Mouse (Mus musculus) embryonic facial prominence, embryonic 14.5 days (tissue): ENCODE results near the gene Tbxas1. TPM values are rescaled to one million over a fixed set of nuclear protein-coding genes. Genes with fewer than 3 reads are reported as not detected.

ENCODE experiments used
- ATAC-seq: fragments of 200-750 bp; cut with Nextera tagmentation; 2 replicates; pipeline ENCODE4 v1.8.0; 2017; ENCODE audit warnings: low read depth, moderate number of reproducible peaks, moderate TSS enrichment
- DNase-seq: peaks from one replicate; pipeline ENCODE4 v3.0.0-alpha.2; 2015; ENCODE audit warnings: low spot score
- H3K27ac ChIP-seq: fragments of 300-500 bp; sonication (generic); replicated peaks from 2 replicates; pipeline ENCODE4 v1.5.1; 2014; ENCODE audit warnings: low read depth, mild to moderate bottlenecking, low read length, moderate library complexity
- H3K27me3 ChIP-seq: fragments of 300-500 bp; sonication (generic); replicated peaks from 2 replicates; pipeline ENCODE4 v1.6.1; 2014; ENCODE audit warnings: low read length; ENCODE audit not compliant: control insufficient read depth, insufficient read depth
- H3K36me3 ChIP-seq: fragments of 300-500 bp; sonication (generic); 2 replicates; pipeline ENCODE4 v1.6.1; 2014; ENCODE audit warnings: low read length, mixed read lengths; ENCODE audit not compliant: control insufficient read depth, insufficient read depth
- H3K4me1 ChIP-seq: fragments of 300-500 bp; sonication (generic); 2 replicates; pipeline ENCODE4 v1.6.1; 2014; ENCODE audit warnings: antibody characterized with exemption, low read length; ENCODE audit not compliant: control insufficient read depth, insufficient read depth
- H3K4me2 ChIP-seq: fragments of 300-500 bp; sonication (generic); 2 replicates; pipeline ENCODE4 v1.6.1; 2014; ENCODE audit warnings: low read depth, mild to moderate bottlenecking, low read length, moderate library complexity, mixed read lengths
- H3K4me3 ChIP-seq: fragments of 300-500 bp; sonication (generic); 2 replicates; pipeline ENCODE4 v1.5.1; 2014; ENCODE audit warnings: low read depth, mild to moderate bottlenecking, low read length
- H3K9ac ChIP-seq: fragments of 300-500 bp; sonication (generic); 2 replicates; pipeline ENCODE4 v1.6.1; 2014; ENCODE audit warnings: low read depth, mild to moderate bottlenecking, low read length, moderate library complexity, mixed read lengths
- H3K9me3 ChIP-seq: fragments of 300-500 bp; sonication (generic); 2 replicates; pipeline ENCODE4 v1.6.1; 2016; ENCODE audit warnings: low read length; ENCODE audit not compliant: control insufficient read depth
- WGBS: fragments of 180-500 bp; shearing (Covaris S2); extraction: QIAGEN DNeasy Blood & Tissue Kit; methylation state at CpG from one replicate; pipeline ENCODE4 v1.1.7; 2014; 5-methylcytosine and 5-hydroxymethylcytosine counted together
- polyA plus RNA-seq: library from polyadenylated mRNA; unstranded; fragments of >200 nt; fragmentation: Nextera tagmentation; extraction: Ambion mirVana; gene quantifications from 2 replicates; pipeline ENCODE4 v1.2.1, GENCODE M21; 2014

Gene Tbxas1
- polyA plus RNA-seq, 1 experiment from 2014 or later = 4.2 TPM

DNA sequence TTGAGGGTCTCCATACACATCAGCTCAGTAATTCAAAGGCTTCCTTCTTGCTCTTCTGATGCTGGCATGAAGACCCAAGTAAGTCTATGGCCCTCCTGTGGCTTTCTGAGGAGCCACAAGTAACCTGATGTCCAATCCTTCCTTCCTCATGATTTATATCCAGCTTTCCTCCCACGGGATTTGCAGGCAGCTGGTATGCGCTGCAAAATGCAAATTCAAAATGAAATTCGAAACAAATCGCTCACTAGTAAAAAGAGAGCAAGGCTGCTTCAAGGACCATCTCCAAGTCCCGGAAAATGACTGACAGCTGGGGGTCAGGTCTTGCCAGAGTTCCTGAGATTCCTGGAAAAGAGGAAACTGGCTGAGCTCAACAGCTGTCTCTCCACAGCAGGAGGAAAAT lies 197.5 kb downstream of the Tbxas1 start:
- no peak overlapping the region for H3K27ac ChIP-seq
- no peaks in the 10 kb centered on the region for H3K27me3 ChIP-seq
- H3K4me3 ChIP-seq = no peak overlapping the region
- H3K36me3 ChIP-seq = no peaks in the 10 kb centered on the region
- H3K4me2 ChIP-seq = no peak overlapping the region
- peak; percentile 38 for DNase-seq
- H3K9ac ChIP-seq = no peak overlapping the region
- H3K9me3 ChIP-seq = no peaks in the 10 kb centered on the region
- no peak for ATAC-seq
- 26% methylated on average over 5 of the region's 5 CpGs for WGBS
- H3K4me1 ChIP-seq = no peaks in the 10 kb centered on the region

DNA sequence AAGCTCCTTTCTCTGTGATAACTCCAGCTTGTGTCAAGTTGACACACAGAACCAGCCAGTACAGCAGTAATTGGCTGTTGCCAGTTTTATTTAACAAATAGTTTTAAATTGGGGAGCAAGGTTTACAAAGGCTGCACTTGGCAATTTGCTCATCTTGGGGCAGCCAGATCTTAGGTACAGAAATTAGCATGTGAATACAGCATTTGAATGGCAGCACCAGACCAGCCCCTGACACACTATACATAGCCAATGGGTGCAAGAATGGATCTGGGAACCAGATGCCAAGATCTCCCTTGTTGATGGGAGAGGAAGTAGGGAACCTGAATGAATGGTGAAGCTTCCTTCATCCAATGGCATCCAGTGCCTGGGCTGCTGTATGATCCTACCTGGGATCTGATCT lies 199.0 kb downstream of the Tbxas1 start:
- Histone ChIP-seq H3K4me1 (no peaks in the 10 kb centered on the region), H3K4me2 (no peak overlapping the region), H3K9ac (no peak overlapping the region), H3K4me3 (no peak overlapping the region), H3K27ac (no peak overlapping the region), H3K36me3 (no peaks in the 10 kb centered on the region), H3K9me3 (no peaks in the 10 kb centered on the region), H3K27me3 (no peaks in the 10 kb centered on the region)
- ATAC-seq = no peak
- no peak for DNase-seq

DNA sequence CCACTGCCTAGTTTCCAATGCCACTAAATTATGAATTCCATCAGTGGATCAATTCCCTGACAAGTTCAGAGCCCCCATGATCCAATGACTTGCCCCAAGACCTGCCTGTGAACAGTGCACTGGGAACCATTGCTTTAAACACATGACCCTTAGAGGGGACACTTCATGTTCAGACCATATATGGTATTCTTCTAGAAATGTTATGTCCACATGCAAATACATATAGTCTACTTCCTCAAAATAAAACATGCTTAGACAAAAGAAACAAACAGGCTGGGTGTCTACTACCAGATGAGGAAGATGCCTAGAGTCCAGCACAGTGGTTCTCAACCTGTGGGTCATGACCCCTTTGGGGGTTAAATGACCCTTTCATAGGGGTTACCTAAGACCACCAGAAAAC lies 201.3 kb downstream of the Tbxas1 start:
- no peak overlapping the region for H3K4me3 ChIP-seq
- no peak for ATAC-seq
- no peak overlapping the region for H3K9ac ChIP-seq
- no peak overlapping the region for H3K27ac ChIP-seq
- H3K9me3 ChIP-seq = no peaks in the 10 kb centered on the region
- no peak overlapping the region for H3K4me2 ChIP-seq
- no peak for DNase-seq
- no peaks in the 10 kb centered on the region for H3K36me3 ChIP-seq
- no peaks in the 10 kb centered on the region for H3K27me3 ChIP-seq
- no peaks in the 10 kb centered on the region for H3K4me1 ChIP-seq

DNA sequence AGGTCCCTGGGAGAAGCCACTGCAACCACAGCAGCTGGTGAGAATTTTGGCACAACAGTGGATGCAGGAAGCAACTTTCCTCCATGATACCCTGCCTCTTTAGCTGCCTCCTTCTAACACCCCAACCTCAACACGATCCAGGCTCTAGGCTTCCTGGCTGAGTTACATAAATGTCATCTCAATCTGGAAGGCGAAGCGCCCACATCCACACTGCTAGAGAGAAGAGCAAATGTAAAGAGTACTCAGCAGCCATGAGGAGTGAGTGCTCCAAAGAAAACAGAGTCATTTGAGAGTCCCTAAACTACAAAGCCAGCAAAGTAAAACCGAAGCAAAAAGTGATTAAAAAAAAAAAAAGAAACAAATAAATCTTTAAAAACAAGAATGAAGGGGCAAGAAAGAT lies 229.4 kb downstream of the Tbxas1 start:
- WGBS = 82% methylated on average over 4 of the region's 4 CpGs
- H3K4me1 ChIP-seq = no peaks in the 10 kb centered on the region
- H3K9me3 ChIP-seq = no peaks in the 10 kb centered on the region
- no peak overlapping the region for H3K27ac ChIP-seq
- ATAC-seq (no peak), DNase-seq (no peak)
- no peak overlapping the region for H3K9ac ChIP-seq
- H3K36me3 ChIP-seq = no peaks in the 10 kb centered on the region
- no peak overlapping the region for H3K4me2 ChIP-seq
- H3K4me3 ChIP-seq = no peak overlapping the region
- no peaks in the 10 kb centered on the region for H3K27me3 ChIP-seq

DNA sequence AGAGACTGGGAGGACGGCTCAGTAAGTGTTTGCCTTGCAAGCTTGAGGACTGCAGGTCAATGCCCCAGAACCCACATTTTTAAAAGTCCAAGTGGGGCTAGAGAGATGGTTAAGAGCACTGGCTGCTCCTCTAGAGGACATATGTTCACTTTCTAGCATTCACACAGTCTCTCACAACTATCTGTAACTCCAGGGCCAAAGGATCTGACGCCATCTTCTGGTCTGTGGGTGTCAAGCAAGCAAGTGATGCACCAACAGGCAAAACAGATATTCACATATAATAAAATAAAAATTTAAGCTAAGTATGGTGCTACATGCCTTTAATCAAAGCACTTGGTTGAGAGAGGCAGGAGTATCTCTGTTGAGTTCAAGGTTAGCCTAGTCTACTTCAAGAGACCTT lies 231.6 kb downstream of the Tbxas1 start:
- 54% methylated on average over 2 of the region's 2 CpGs for WGBS
- ATAC-seq = no peak

DNA sequence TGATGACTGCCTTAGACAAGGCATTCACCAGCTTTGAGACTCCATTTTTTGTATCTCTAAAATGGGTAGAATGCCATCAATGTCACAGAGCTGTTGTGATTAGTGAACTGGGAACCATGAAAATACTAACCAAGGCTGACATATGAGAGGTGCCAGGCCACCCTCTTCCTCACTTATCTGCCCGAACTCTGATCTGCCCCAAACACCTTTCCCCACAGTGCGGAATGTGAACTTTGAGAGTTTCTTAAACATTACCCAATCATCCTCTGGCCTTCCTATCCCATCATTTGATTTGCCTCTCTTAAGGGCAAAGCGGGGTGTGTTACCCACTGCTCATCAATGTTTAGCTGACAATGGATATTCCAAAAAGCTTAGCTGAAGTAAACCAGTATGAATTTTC lies 237.5 kb downstream of the Tbxas1 start:
- Histone ChIP-seq H3K27ac (no peak overlapping the region), H3K36me3 (no peaks in the 10 kb centered on the region), H3K4me3 (no peak overlapping the region), H3K27me3 (peaks cover 16% of the 10 kb centered on the region), H3K4me1 (no peaks in the 10 kb centered on the region), H3K4me2 (no peak overlapping the region), H3K9me3 (no peaks in the 10 kb centered on the region), H3K9ac (no peak overlapping the region)
- ATAC-seq (no peak), DNase-seq (no peak)
- 90% methylated on average over 3 of the region's 3 CpGs for WGBS

More for the DNA sequence above, 231.6 kb downstream of the Tbxas1 start:
- H3K4me2 ChIP-seq = no peak overlapping the region
- H3K9me3 ChIP-seq = no peaks in the 10 kb centered on the region
- no peak overlapping the region for H3K27ac ChIP-seq
- no peaks in the 10 kb centered on the region for H3K4me1 ChIP-seq
- DNase-seq = no peak
- no peaks in the 10 kb centered on the region for H3K36me3 ChIP-seq
- no peak overlapping the region for H3K9ac ChIP-seq
- H3K4me3 ChIP-seq = no peak overlapping the region
- no peaks in the 10 kb centered on the region for H3K27me3 ChIP-seq

DNA sequence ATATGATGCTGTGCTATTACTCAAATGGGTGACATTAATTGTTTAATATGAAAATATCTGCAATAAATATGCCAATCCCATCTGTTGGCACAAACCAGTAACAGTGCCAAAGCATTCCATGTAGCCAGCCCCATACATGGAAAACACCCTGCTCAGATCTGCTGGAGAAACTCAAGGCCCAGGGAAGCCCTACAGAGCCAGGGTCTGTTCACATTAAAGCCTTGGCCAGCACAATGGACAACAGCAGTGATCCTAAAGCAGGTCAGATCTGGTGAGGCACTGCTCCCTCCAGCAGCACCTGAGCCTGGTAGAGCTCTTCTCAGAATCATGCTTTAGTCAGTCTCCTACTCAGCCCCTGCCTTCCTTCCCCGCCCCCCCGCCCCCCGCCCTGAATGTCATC lies 237.9 kb downstream of the Tbxas1 start:
- ATAC-seq = no peak
- Histone ChIP-seq H3K4me2 (no peak overlapping the region), H3K27me3 (peaks cover 18% of the 10 kb centered on the region), H3K9ac (no peak overlapping the region), H3K36me3 (no peaks in the 10 kb centered on the region), H3K27ac (no peak overlapping the region), H3K4me1 (no peaks in the 10 kb centered on the region), H3K9me3 (no peaks in the 10 kb centered on the region), H3K4me3 (no peak overlapping the region)
- 75% methylated on average over 3 of the region's 3 CpGs for WGBS
- no peak for DNase-seq

DNA sequence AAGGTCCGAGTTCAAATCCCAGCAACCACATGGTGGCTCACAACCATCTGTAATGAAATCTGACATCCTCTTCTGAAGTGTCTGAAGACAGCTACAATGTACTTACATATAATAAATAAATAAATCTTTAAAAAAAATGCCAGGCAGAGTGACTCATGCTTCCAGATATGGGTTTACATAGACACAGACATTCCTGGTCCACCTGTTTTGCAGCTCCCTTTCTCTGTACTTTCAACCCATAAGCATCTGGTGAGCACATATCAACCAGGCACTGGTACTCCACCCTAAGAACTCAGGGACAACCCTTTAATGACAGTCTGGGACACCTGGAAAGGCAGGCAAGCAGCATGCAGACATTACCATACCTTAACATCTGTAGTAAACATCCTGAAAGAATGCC lies 240.2 kb downstream of the Tbxas1 start:
- WGBS = 70% methylated on average over 1 of the region's 1 CpGs
- Histone ChIP-seq H3K36me3 (no peaks in the 10 kb centered on the region), H3K27ac (no peak overlapping the region), H3K4me2 (no peak overlapping the region), H3K4me1 (no peaks in the 10 kb centered on the region), H3K9me3 (peaks cover 7% of the 10 kb centered on the region), H3K4me3 (no peak overlapping the region), H3K9ac (no peak overlapping the region), H3K27me3 (peaks cover 31% of the 10 kb centered on the region)
- ATAC-seq (no peak), DNase-seq (no peak)

DNA sequence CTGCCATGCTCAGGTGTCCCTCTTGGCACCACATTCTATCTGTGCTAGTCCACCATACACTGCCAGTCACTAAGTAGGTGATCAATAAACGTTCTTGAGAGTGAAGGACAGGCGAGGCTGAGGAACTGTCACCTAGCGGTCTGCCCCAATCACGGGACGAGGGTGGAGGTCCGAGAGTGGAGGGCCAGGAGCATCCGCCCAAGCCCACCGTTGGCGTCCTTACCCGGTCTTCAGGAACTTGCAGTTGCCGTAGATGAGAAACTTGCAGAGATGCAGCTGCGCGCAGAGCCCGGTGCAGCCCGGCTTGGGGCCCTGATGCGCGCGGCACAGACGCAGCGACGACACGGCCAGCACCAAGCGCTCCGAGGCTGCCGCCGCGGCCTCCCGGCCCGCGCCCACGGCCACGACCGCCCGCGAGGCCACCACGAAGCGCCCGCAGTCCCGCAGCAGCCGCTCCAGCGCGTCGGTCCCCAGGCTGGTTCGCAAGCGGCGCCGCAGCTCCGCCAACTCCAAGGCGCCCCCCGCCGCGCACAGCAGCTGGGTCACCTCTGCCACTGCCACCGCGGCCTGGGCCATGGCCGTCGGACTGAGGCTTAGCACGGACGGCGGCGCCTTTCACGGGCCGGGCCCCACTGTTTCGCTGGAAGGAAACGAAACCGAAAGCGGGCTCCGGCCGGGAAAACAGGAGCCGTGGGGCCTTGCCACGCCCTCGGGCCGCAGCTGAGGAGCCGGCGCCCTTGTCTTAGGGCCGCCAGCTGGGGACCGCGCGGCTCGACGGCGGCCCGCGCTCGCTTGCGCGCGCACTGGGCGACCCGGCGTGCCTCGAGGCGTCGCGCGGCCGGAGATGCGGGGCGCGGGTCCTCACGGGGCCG lies 242.6 kb downstream of the Tbxas1 start, which contains the start of gene Parp12:
TSS of gene Parp12 (minus strand) at position 766 of the 872 bp plus-strand sequence.
- Histone ChIP-seq H3K4me2 (peak within 1 kb of the TSS; percentile 69), H3K36me3 (no peaks in the 10 kb centered on the region), H3K9ac (peak within 1 kb of the TSS; percentile 85), H3K27ac (peak within 1 kb of the TSS; percentile 65; the same call in 1 of the 2 replicates), H3K4me3 (peak within 1 kb of the TSS; percentile 82), H3K4me1 (no peaks in the 10 kb centered on the region), H3K27me3 (peaks cover 31% of the 10 kb centered on the region), H3K9me3 (peaks cover 7% of the 10 kb centered on the region)
- peak; percentile 90 for ATAC-seq
- WGBS = 4% methylated on average over 27 of the region's 101 CpGs
- peak; percentile 84 for DNase-seq
